Mouse (Mus musculus) layer of hippocampus, postnatal 25 days (tissue): ENCODE measurements around the gene Myod1. TPM values are rescaled to one million over a fixed set of nuclear protein-coding genes. Genes with fewer than 3 reads are reported as not detected.

ENCODE experiments used
- DNase-seq, 2 experiments: peaks; one replicate each; pipeline ENCODE4 v3.0.0; 2022; ENCODE audit warnings: mixed read lengths in 2 of 2, low spot score in 1 of 2; ENCODE audit errors: extremely low spot score in 1 of 2
- total RNA-seq, 2 experiments: library from RNA; stranded (reverse); gene quantifications; 2 replicates each; pipeline ENCODE4 v1.2.3; 2021

The Myod1 gene
- total RNA-seq, 2 experiments from 2014 or later = not detected

- no peak for DNase-seq
These were observed 36.5 kb downstream of the Myod1 start for GRCm38 (mm10) chr7:46412823-46413222.

- DNase-seq = no peak
These were observed 37.9 kb downstream of the Myod1 start for GRCm38 (mm10) chr7:46413959-46414725.

GRCm38 (mm10) chr7:46415818-46416425, 39.6 kb downstream of the Myod1 start:
- DNase-seq = no peak

GRCm38 (mm10) chr7:46417467-46417866, 41.2 kb downstream of the Myod1 start:
- no peak for DNase-seq

GRCm38 (mm10) chr7:46418102-46418622, 41.9 kb downstream of the Myod1 start:
- no peak for DNase-seq

- DNase-seq = no peak
These were observed 45.3 kb downstream of the Myod1 start for GRCm38 (mm10) chr7:46421535-46421934.

- DNase-seq = no peak
These were observed 45.9 kb downstream of the Myod1 start for GRCm38 (mm10) chr7:46422052-46422763.

- peak; percentile 76 to 81 for DNase-seq
These were observed 46.6 kb downstream of the Myod1 start for GRCm38 (mm10) chr7:46422764-46423412.

- no peak for DNase-seq
These were observed 47.7 kb downstream of the Myod1 start for GRCm38 (mm10) chr7:46423951-46424350.

GRCm38 (mm10) chr7:46425012-46425411, 48.7 kb downstream of the Myod1 start:
- no peak for DNase-seq

Other genes with a start within 250 kb of the Myod1 start
- gene Abcc8, start 196.4 kb upstream of the Myod1 start, total RNA-seq = 10 to 100 TPM; 42.6 to 48.4 TPM
- under 1 TPM in 1 of 2 experiments, not detected in 1; 0.28 TPM for gene Ush1c, start 138.0 kb upstream of the Myod1 start, total RNA-seq
- gene Otog, start 135.5 kb upstream of the Myod1 start, total RNA-seq = under 1 TPM; 0.14 to 0.27 TPM
- gene Kcnc1, start 20.0 kb downstream of the Myod1 start, total RNA-seq = 100 to 1,000 TPM; 105 to 112 TPM